Mouse (Mus musculus): Measurements from ENCODE around the gene Gm26661. TPM values are rescaled to one million over a fixed set of nuclear protein-coding genes. Genes with fewer than 3 reads are reported as not detected.
A peak's percentile ranks its signal among the peaks of the same experiment; 100 is the strongest.

Gene Gm26661
- total and polyA plus RNA-seq, 2 experiments from 2014 or later = not detected

DNA sequence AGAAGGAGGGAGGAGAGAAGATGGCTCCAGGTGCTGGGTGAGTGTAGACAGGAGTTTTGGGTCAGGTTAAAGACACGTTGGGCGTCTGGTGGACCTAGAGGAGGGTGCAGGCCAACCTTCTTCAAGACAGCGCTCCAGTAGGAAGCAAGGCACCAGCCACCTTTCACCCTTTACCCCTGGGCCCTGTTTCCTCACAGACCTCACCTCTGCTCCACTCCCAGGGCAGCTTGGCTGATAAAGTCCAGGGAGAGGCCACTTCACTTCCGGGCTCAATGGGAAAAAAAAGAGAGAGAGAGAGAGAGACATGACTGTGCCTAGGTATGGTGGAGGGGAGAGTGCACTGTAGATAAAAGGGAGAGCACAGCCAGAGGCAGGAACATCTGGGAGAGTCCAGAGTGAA is 16.3 kb downstream of the Gm26661 start:
- H3K4me2 ChIP-seq (ENCODE audit: low read depth) = no peak overlapping the region
- ATAC-seq (no peak), DNase-seq (no peak)
- 0 out of 2 replicates have a peak, but pooled peaks cover 3% of the 10 kb centered on the region for H3K9me3 ChIP-seq (ENCODE audit: low read length)
- H3K36me3 ChIP-seq (ENCODE audit: insufficient read depth) = no peaks in the 10 kb centered on the region
- H3K4me1 ChIP-seq (ENCODE audit: insufficient read depth) = no peaks in the 10 kb centered on the region
- no peak overlapping the region for H3K9ac ChIP-seq
- TF ChIP-seq CTCF (IDR thresholded peaks at IDR 0.05; ENCODE audit: low read depth) = no peak
- H3K27ac ChIP-seq (ENCODE audit: low read depth, low read length) = no peak overlapping the region
- no peak overlapping the region for H3K4me3 ChIP-seq (ENCODE audit: low read depth, low read length)
- WGBS = 85% methylated on average over 4 of the region's 4 CpGs
- H3K27me3 ChIP-seq (ENCODE audit: insufficient read depth, low read length) = no peaks in the 10 kb centered on the region

DNA sequence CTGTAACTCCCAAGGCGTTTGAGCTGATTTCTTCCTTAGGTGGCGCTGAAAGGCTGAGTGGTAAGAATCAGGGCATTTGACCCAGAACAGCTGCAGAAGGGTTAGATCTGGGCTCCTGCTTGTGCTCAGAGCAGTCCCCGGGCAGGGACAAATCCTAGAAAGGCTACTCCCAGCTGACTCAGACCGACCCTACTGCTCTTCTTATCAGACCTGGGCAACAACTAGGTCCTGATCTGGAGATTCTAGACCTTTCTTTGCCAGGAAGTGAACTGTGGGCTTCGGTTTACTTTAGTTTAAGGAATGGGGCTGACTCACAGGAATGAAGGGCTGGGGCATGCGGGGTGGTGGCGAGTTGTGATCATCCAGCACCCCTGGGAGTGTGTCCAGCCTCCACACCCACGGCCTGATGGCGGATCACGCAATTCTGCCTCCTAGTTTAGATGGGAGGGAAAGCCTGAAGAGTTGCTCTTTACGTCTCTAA is 17.2 kb downstream of the Gm26661 start:
- no peak overlapping the region for H3K27ac ChIP-seq (ENCODE audit: low read depth, low read length)
- no peak for TF ChIP-seq CTCF (IDR thresholded peaks at IDR 0.05; ENCODE audit: low read depth)
- no peak for ATAC-seq

GRCm38 (mm10) chr14:7809043-7809955 is 17.9 kb downstream of the Gm26661 start:
- Histone ChIP-seq H3K27ac (ENCODE audit: low read depth, low read length) (no peak overlapping the region), H3K9me3 (ENCODE audit: low read length) (0 out of 2 replicates have a peak, but pooled peaks cover 3% of the 10 kb centered on the region), H3K27me3 (ENCODE audit: insufficient read depth, low read length) (no peaks in the 10 kb centered on the region), H3K36me3 (ENCODE audit: insufficient read depth) (no peaks in the 10 kb centered on the region), H3K4me1 (ENCODE audit: insufficient read depth) (no peaks in the 10 kb centered on the region), H3K4me3 (ENCODE audit: low read depth, low read length) (no peak overlapping the region), H3K9ac (no peak overlapping the region), H3K4me2 (ENCODE audit: low read depth) (no peak overlapping the region)
- whole genome bisulfite sequencing = 81% methylated on average over 12 of the region's 12 CpGs
- DNase-seq = peak; percentile 39
- ATAC-seq = peak; percentile 14; the same call in 1 of the 2 replicates
- TF ChIP-seq CTCF (IDR thresholded peaks at IDR 0.05; ENCODE audit: low read depth) = no peak

More for the DNA sequence above, 17.2 kb downstream of the Gm26661 start:
- Histone ChIP-seq H3K4me1 (ENCODE audit: insufficient read depth) (no peaks in the 10 kb centered on the region), H3K9me3 (ENCODE audit: low read length) (0 out of 2 replicates have a peak, but pooled peaks cover 3% of the 10 kb centered on the region), H3K9ac (no peak overlapping the region), H3K27me3 (ENCODE audit: insufficient read depth, low read length) (no peaks in the 10 kb centered on the region), H3K4me2 (ENCODE audit: low read depth) (no peak overlapping the region), H3K36me3 (ENCODE audit: insufficient read depth) (no peaks in the 10 kb centered on the region), H3K4me3 (ENCODE audit: low read depth, low read length) (no peak overlapping the region)
- WGBS = 76% methylated on average over 11 of the region's 11 CpGs
- DNase-seq = no peak

DNA sequence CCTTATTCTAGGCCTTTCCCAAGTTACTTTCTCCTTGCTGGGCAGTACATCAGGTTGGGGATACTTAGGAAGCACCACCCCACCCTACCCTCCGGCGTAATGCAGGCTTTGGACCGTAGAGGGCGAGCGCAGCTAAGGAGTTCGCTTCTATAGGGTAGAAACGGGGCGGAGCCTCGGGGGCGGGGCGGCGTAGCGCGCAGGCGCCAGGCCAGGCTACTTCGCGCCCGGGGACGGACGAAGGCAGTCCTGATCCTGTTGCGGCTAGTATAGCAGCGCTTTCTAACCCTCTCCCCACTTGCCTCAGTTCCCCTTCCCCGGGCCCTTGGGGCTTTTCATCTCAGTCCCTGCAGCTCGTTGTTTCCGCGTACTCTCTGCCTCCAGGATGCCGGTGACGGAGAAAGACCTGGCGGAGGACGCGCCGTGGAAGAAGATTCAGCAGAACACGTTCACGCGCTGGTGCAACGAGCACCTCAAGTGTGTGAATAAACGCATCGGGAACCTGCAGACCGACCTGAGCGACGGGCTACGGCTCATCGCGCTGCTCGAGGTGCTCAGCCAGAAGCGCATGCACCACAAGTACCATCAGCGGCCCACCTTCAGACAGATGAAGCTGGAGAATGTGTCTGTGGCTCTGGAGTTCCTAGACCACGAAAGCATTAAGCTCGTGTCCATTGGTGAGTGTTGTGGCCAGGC is 26.5 kb downstream of the Gm26661 start, which contains the start of gene Flnb:
Gene Flnb (plus strand): TSS at position 188 of the 693 bp plus-strand sequence.
- H3K27ac ChIP-seq (ENCODE audit: low read depth, low read length) = peak within 1 kb of the TSS; percentile 83
- no peaks in the 10 kb centered on the region for H3K36me3 ChIP-seq (ENCODE audit: insufficient read depth)
- H3K9ac ChIP-seq = peak within 1 kb of the TSS; percentile 72
- DNase-seq (peak; percentile 97), ATAC-seq (peak; percentile 98)
- H3K9me3 ChIP-seq (ENCODE audit: low read length) = no peaks in the 10 kb centered on the region
- H3K4me3 ChIP-seq (ENCODE audit: low read depth, low read length) = peak within 1 kb of the TSS; percentile 81
- TF ChIP-seq CTCF (IDR thresholded peaks at IDR 0.05; ENCODE audit: low read depth) = peak; percentile 98
- WGBS = 2% methylated on average over 49 of the region's 49 CpGs
- H3K27me3 ChIP-seq (ENCODE audit: insufficient read depth, low read length) = no peaks in the 10 kb centered on the region
- peaks cover 20% of the 10 kb centered on the region for H3K4me1 ChIP-seq (ENCODE audit: insufficient read depth)
- peak within 1 kb of the TSS; percentile 89 for H3K4me2 ChIP-seq (ENCODE audit: low read depth)

GRCm38 (mm10) chr14:7818463-7819121 is 27.2 kb downstream of the Gm26661 start:
- WGBS = 3% methylated on average over 36 of the region's 36 CpGs
- H3K4me1 ChIP-seq (ENCODE audit: insufficient read depth) = peaks cover 20% of the 10 kb centered on the region
- peak overlapping the region; percentile 89 for H3K4me2 ChIP-seq (ENCODE audit: low read depth)
- H3K27ac ChIP-seq (ENCODE audit: low read depth, low read length) = peak overlapping the region; percentile 83
- peak overlapping the region; percentile 81 for H3K4me3 ChIP-seq (ENCODE audit: low read depth, low read length)
- no peaks in the 10 kb centered on the region for H3K27me3 ChIP-seq (ENCODE audit: insufficient read depth, low read length)
- DNase-seq = no peak
- TF ChIP-seq CTCF (IDR thresholded peaks at IDR 0.05; ENCODE audit: low read depth) = no peak
- H3K9me3 ChIP-seq (ENCODE audit: low read length) = no peaks in the 10 kb centered on the region
- ATAC-seq = peak; percentile 32
- no peaks in the 10 kb centered on the region for H3K36me3 ChIP-seq (ENCODE audit: insufficient read depth)
- H3K9ac ChIP-seq = peak overlapping the region; percentile 72

- TF ChIP-seq CTCF (IDR thresholded peaks at IDR 0.05; ENCODE audit: low read depth) = no peak
- ATAC-seq = no peak
- H3K27me3 ChIP-seq (ENCODE audit: insufficient read depth, low read length) = no peaks in the 10 kb centered on the region
- peak overlapping the region; percentile 72; the same call in 1 of the 2 replicates for H3K9ac ChIP-seq
- H3K4me2 ChIP-seq (ENCODE audit: low read depth) = peak overlapping the region; percentile 89
- H3K9me3 ChIP-seq (ENCODE audit: low read length) = no peaks in the 10 kb centered on the region
- no peaks in the 10 kb centered on the region for H3K36me3 ChIP-seq (ENCODE audit: insufficient read depth)
- peak overlapping the region; percentile 81 for H3K4me3 ChIP-seq (ENCODE audit: low read depth, low read length)
- WGBS = 60% methylated on average over 5 of the region's 5 CpGs
- H3K4me1 ChIP-seq (ENCODE audit: insufficient read depth) = peaks cover 20% of the 10 kb centered on the region
- no peak overlapping the region for H3K27ac ChIP-seq (ENCODE audit: low read depth, low read length)
- DNase-seq = no peak
These were observed 28.1 kb downstream of the Gm26661 start for GRCm38 (mm10) chr14:7819446-7819845.
